Mouse (Mus musculus): ENCODE measurements at regions not wholly inside any gene's neighbourhood (a gene's known extent, or its start where the extent isn't known, plus 50 kb on each side); places are given as distances from the start of the nearest gene placed in this dataset.

DNA sequence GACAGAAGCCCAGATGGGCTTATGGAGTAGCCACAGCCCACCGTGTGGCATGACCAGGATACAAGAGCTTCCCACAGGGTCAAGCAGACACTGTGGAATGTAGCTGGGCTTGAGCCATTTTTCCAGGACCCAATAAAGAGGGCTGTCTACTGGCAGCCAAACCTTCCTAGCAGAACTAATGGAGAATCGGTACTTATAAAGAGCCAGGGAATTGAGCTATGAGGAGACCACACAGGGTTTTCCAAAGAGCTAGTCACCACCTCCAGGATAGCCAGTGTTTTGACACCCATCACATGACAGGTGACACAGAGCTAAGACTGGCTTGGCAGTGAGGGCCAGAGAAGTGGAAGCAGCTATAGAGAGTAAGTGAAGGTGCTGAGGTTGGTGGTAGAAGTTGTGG lies 149.9 kb downstream of the Map2k4 start:
- H3K27me3 ChIP-seq (replicated peaks), result no peaks in the 10 kb centered on the region
- no peak overlapping the region for H3K27ac ChIP-seq
- H3K9me3 ChIP-seq, result no peaks in the 10 kb centered on the region
- no peaks in the 10 kb centered on the region for H3K36me3 ChIP-seq
- WGBS, result 80% methylated on average over 2 of the region's 2 CpGs
- H3K4me2 ChIP-seq (replicated peaks), result no peak overlapping the region
- H3K4me3 ChIP-seq, result no peak overlapping the region
- ATAC-seq (ENCODE audit: low FRiP score, low read depth), result no peak
- H3K9ac ChIP-seq, result no peak overlapping the region
- no peaks in the 10 kb centered on the region for H3K4me1 ChIP-seq

DNA sequence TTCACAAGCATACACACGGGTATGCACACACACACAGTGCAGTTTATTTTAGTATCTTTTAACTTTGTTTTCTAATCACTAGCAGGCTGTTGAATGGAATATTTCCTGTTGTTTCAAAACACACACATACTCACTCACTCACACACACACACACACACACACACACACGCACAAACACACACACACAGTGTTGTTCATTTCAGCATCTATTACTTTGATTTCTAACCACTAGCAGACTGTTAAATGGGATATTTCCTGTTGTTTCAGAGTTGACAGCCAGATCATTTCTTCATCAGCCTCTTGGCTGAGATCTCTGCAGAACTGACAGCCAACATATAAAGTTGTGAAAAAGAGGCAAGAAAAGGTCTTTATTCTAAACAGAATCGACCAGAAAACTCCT lies 150.9 kb downstream of the Map2k4 start:
- Histone ChIP-seq H3K9me3 (no peaks in the 10 kb centered on the region), H3K27ac (no peak overlapping the region), H3K4me2 (replicated peaks) (no peak overlapping the region), H3K27me3 (replicated peaks) (no peaks in the 10 kb centered on the region), H3K9ac (no peak overlapping the region), H3K4me3 (no peak overlapping the region), H3K36me3 (no peaks in the 10 kb centered on the region), H3K4me1 (no peaks in the 10 kb centered on the region)
- no peak for ATAC-seq (ENCODE audit: low FRiP score, low read depth)
- 89% methylated on average over 3 of the region's 3 CpGs for WGBS

DNA sequence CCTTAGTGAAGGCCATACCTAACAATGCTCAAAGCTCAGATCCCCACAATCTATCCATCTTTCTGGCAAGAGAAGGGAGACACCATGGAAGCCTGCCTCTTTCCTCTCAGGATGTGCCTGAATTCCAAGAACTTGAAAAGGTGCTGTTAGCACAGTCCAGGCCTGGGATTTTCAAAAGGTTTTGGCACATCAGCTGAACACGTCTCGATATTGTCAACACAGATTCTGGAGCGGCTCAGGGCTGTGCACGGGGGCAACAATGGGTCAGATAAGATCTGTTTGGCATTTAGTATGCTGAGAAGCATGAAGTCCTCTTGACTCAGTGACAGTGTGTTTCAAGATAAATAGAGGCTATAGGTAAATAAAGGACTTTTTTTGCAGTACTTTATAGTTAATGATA lies 152.8 kb downstream of the Map2k4 start:
- WGBS, result 91% methylated on average over 4 of the region's 4 CpGs

DNA sequence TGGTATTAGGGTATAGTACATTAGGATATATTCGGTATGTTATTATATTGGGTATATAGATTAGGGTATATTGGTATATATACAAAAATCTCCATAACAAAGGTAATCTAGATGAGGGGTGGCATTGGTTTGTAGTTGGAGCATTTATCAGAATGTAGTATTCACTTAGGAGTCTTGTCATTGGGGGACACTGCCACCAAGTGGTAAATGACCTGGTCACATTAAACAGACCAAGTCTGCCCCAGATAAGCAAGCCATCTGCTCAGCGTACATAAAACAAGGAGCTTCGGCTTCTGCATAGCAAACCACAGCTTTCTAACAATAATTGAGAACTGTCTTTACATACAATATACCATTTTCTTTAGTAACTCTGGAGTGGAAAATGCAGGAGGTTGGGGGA lies 156.9 kb downstream of the Map2k4 start:
- Histone ChIP-seq H3K4me1 (no peaks in the 10 kb centered on the region), H3K9me3 (no peaks in the 10 kb centered on the region), H3K27ac (no peak overlapping the region), H3K4me3 (no peak overlapping the region), H3K27me3 (replicated peaks) (no peaks in the 10 kb centered on the region), H3K4me2 (replicated peaks) (no peak overlapping the region), H3K9ac (no peak overlapping the region), H3K36me3 (no peaks in the 10 kb centered on the region)
- no peak; the same call in 1 of the 2 replicates for ATAC-seq (ENCODE audit: low FRiP score, low read depth)
- WGBS, result 79% methylated on average over 3 of the region's 3 CpGs

More for the DNA sequence above, 152.8 kb downstream of the Map2k4 start:
- Histone ChIP-seq H3K9ac (no peak overlapping the region), H3K27ac (no peak overlapping the region), H3K9me3 (no peaks in the 10 kb centered on the region), H3K27me3 (replicated peaks) (no peaks in the 10 kb centered on the region), H3K36me3 (no peaks in the 10 kb centered on the region), H3K4me3 (no peak overlapping the region), H3K4me1 (no peaks in the 10 kb centered on the region), H3K4me2 (replicated peaks) (no peak overlapping the region)
- no peak for ATAC-seq (ENCODE audit: low FRiP score, low read depth)

DNA sequence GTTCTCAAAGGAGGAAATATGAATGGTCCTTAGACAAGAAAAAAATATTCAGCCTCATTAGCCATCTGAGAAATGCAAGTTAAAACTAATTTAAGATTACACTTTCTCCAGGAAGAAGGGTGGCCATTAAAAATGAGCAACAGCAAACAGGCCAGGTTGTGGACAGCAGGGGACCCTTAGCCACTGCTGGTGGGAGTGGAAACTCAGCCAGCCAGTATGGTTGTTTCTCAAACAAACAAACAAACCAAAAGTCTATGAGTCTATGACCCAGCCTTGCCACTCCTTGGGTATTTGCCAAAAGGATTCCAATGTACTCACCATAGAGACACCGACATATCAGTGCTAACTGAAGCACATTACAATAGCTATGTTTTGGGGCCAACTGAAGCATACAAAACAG lies 157.7 kb downstream of the Map2k4 start:
- H3K27me3 ChIP-seq (replicated peaks), result no peaks in the 10 kb centered on the region
- no peak overlapping the region for H3K9ac ChIP-seq
- no peak overlapping the region for H3K4me3 ChIP-seq
- 65% methylated on average over 1 of the region's 1 CpGs for WGBS
- H3K36me3 ChIP-seq, result no peaks in the 10 kb centered on the region
- no peak for ATAC-seq (ENCODE audit: low FRiP score, low read depth)
- H3K9me3 ChIP-seq, result no peaks in the 10 kb centered on the region
- H3K27ac ChIP-seq, result no peak overlapping the region
- no peaks in the 10 kb centered on the region for H3K4me1 ChIP-seq
- H3K4me2 ChIP-seq (replicated peaks), result no peak overlapping the region

DNA sequence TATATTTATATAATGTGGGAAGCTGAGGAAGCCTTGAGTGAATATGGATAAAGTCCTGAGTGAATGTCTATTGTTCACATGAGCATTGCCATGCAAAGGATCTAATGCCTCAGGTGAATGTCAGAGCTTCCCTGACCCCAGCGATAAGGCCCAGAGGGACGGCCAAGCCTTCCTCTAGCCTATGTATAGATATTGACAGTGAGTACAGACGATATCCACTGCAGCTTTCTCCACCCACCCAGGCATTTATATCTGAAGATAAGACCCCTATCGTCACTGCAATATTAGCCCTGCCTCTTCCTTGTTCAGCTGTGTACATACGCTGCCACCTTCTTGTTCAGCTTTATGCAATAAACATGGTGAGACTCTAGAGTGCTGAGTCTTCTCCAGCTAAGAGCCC lies 158.8 kb downstream of the Map2k4 start:
- Histone ChIP-seq H3K27ac (no peak overlapping the region), H3K9ac (no peak overlapping the region), H3K4me3 (no peak overlapping the region), H3K4me1 (no peaks in the 10 kb centered on the region), H3K4me2 (replicated peaks) (no peak overlapping the region), H3K36me3 (no peaks in the 10 kb centered on the region), H3K27me3 (replicated peaks) (no peaks in the 10 kb centered on the region), H3K9me3 (no peaks in the 10 kb centered on the region)
- 94% methylated on average over 5 of the region's 5 CpGs for WGBS
- no peak for ATAC-seq (ENCODE audit: low FRiP score, low read depth)

DNA sequence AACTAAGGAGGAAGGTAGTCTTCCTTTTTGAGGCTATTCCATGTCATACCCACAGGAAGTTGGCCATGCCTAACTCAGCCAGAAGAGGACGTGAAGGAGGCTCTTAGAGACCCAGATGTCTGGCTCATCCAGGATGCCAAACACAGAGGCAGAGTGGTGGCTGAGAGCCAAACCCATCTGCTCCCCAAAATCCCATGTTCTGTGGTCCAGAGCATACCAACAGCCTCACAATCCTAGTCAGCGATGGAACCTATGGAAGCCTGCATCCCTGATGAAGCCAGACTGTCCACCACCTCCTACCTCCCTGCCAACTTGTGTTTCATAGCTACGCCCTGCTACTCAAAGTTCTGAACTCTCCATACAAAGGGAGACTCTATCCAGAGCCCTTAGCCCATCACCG lies 169.1 kb downstream of the Map2k4 start:
- no peaks in the 10 kb centered on the region for H3K27me3 ChIP-seq (replicated peaks)
- no peaks in the 10 kb centered on the region for H3K9me3 ChIP-seq
- WGBS, result 93% methylated on average over 4 of the region's 4 CpGs
- no peak overlapping the region for H3K4me3 ChIP-seq
- H3K4me2 ChIP-seq (replicated peaks), result no peak overlapping the region
- H3K9ac ChIP-seq, result no peak overlapping the region
- no peaks in the 10 kb centered on the region for H3K36me3 ChIP-seq
- H3K4me1 ChIP-seq, result no peaks in the 10 kb centered on the region
- no peak for ATAC-seq (ENCODE audit: low FRiP score, low read depth)
- H3K27ac ChIP-seq, result no peak overlapping the region

DNA sequence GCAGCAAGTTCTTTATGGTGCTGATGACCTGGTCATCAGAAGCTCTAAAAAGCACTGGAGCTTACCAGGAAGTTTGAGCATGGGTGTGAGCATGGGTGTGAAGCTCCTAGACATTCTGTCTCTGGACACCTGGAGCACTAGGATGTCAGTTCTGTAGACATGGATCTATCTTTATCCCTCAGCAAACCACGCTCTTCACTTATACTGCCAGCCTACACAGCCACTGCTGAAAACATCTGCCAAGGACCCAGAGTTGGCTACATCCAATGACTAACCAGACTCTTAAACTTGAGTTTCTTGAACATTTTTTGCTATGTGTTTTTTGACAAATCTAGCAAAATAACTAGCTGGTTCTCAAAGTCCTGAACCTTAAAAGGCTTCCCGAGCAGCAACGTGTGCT lies 177.6 kb downstream of the Map2k4 start:
- no peak overlapping the region for H3K4me2 ChIP-seq (replicated peaks)
- H3K9me3 ChIP-seq, result no peaks in the 10 kb centered on the region
- H3K27ac ChIP-seq, result no peak overlapping the region
- H3K9ac ChIP-seq, result no peak overlapping the region
- WGBS, result 94% methylated on average over 3 of the region's 3 CpGs
- H3K27me3 ChIP-seq (replicated peaks), result no peaks in the 10 kb centered on the region
- H3K4me3 ChIP-seq, result no peak overlapping the region
- H3K36me3 ChIP-seq, result no peaks in the 10 kb centered on the region
- no peaks in the 10 kb centered on the region for H3K4me1 ChIP-seq
- ATAC-seq (ENCODE audit: low FRiP score, low read depth), result no peak

DNA sequence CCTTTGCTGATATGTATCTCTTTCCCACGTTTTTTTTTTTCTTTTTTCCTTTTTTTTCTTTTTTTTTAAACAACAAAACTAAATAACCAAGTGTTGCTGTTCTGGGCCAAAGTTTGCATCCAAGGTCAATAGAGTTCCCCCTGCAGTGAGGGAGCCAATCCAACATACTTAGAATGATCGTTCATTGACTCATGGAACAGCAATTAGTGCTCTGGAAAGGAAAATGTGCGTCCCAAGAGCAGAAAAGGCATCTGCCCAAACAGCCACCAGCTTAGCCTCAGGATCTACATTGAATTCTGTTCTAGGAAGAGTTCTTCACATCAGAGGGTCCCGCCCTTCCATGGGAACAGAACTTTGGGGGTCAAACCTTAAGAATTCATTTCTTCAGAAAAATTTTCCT lies 179.0 kb downstream of the Map2k4 start:
- Histone ChIP-seq H3K9me3 (no peaks in the 10 kb centered on the region), H3K4me3 (no peak overlapping the region), H3K27ac (no peak overlapping the region), H3K4me2 (replicated peaks) (no peak overlapping the region), H3K27me3 (replicated peaks) (no peaks in the 10 kb centered on the region), H3K4me1 (no peaks in the 10 kb centered on the region), H3K36me3 (no peaks in the 10 kb centered on the region), H3K9ac (no peak overlapping the region)
- no peak for ATAC-seq (ENCODE audit: low FRiP score, low read depth)
- 68% methylated on average over 4 of the region's 4 CpGs for WGBS

DNA sequence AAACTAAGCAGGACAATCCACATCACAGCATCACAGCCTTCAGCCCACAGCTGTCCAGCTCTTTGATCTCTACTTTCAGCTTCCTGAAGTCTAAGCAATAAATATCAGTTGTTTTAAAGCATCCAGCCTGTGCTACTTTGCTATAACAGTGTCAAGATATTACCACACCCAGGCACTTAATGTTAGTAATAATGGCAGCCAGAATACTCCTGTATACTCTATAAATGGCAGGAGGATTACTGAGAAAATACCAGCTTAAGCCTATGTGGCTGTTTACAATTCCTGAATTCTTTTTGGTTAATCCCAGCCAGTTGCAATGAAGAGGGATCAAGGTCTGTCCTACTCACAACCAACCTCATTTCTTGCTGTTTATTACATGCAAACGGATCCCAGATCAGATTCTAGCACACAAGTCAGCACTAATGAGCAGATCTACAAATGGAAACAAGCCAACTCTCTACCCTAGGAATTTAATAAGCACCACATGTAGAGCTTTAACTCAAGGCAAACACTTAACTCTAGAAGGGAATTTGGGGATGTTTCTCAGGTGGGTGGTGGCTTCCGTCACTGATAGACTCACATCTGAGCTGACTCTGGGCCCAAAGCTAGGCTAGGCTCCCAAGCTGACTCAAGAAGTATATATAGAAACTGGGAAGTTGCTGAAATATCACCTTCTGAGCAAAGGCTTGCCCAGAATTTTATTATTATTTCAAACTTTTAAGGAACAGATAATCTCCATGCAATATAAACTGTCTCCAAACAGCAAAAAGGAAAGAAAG lies 190.6 kb downstream of the Map2k4 start:
- H3K9me3 ChIP-seq, result no peaks in the 10 kb centered on the region
- H3K4me3 ChIP-seq, result no peak overlapping the region
- no peaks in the 10 kb centered on the region for H3K36me3 ChIP-seq
- 73% methylated on average over 2 of the region's 2 CpGs for WGBS
- H3K27ac ChIP-seq, result no peak overlapping the region
- H3K9ac ChIP-seq, result no peak overlapping the region
- H3K27me3 ChIP-seq (replicated peaks), result no peaks in the 10 kb centered on the region
- H3K4me1 ChIP-seq, result no peaks in the 10 kb centered on the region
- H3K4me2 ChIP-seq (replicated peaks), result no peak overlapping the region
- ATAC-seq (ENCODE audit: low FRiP score, low read depth), result no peak

DNA sequence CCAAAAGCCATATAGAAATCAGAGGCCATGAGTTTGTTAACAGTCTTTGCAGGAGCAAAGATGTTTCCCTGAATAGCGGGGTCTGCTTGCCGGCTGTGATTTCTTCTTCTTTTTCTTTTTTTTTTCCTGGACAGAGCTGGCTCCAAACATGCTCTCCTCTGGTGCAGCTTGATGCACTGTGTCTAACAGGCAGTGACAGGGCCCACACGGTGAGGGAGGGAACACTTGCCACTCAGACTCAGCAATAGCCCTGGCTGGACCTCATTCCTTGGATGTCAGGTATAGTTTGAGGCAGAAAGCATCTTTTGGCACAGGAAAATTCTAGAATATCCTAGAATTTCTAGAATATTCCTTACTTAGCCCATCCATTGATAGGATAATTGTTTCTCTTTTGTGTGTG lies 199.6 kb downstream of the Map2k4 start:
- H3K27ac ChIP-seq, result no peak overlapping the region
- H3K4me1 ChIP-seq, result no peaks in the 10 kb centered on the region
- H3K36me3 ChIP-seq, result no peaks in the 10 kb centered on the region
- no peak overlapping the region for H3K4me2 ChIP-seq (replicated peaks)
- H3K4me3 ChIP-seq, result no peak overlapping the region
- no peaks in the 10 kb centered on the region for H3K9me3 ChIP-seq
- H3K27me3 ChIP-seq (replicated peaks), result no peaks in the 10 kb centered on the region
- ATAC-seq (ENCODE audit: low FRiP score, low read depth), result no peak
- 68% methylated on average over 3 of the region's 3 CpGs for WGBS
- H3K9ac ChIP-seq, result no peak overlapping the region

DNA sequence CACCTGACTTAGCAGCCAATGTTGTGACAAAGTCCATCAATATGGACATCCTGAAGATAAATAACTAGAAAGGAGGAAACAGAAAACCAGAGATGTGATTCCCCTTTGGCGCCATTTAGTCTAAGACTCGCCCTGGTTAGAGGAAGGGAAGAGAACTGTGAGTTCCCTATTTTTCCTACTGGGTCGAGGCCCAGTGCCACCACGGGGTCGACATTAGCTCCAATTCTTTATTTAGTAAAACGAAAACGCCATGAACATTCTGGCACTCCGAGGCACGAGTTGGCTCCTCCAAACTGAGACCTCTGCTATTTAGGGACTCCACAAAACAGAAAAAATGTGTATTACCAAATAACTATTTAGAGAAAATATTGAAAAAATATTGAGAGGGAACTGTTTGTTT lies 220.3 kb downstream of the Map2k4 start:
- H3K4me3 ChIP-seq, result no peak overlapping the region
- ATAC-seq (ENCODE audit: low FRiP score, low read depth), result no peak
- H3K27me3 ChIP-seq (replicated peaks), result no peaks in the 10 kb centered on the region
- H3K27ac ChIP-seq, result no peak overlapping the region
- no peaks in the 10 kb centered on the region for H3K4me1 ChIP-seq
- no peaks in the 10 kb centered on the region for H3K36me3 ChIP-seq
- H3K9me3 ChIP-seq, result no peaks in the 10 kb centered on the region
- WGBS, result 92% methylated on average over 9 of the region's 9 CpGs
- no peak overlapping the region for H3K9ac ChIP-seq
- H3K4me2 ChIP-seq (replicated peaks), result no peak overlapping the region

DNA sequence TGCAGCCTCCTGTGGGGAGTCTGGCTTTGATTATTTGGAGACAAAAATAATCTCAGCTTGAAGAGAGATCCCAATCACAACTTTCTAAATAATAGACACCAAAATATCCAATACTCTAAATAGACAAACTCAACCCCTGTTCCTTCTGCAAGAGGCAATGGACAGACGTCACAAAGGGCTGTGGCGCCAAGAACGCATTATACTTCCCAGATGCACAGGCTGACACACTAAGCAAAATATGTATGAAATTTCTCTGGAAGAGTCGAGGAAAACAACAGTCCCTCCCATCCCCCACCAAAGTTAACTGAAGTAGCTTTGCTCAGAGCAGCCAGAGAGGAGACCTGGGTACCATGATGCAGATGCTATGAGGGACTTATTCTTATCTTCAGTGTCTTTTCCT lies 229.9 kb downstream of the Map2k4 start:
- H3K4me2 ChIP-seq (replicated peaks), result no peak overlapping the region
- WGBS, result 83% methylated on average over 4 of the region's 4 CpGs
- no peak overlapping the region for H3K27ac ChIP-seq
- H3K9me3 ChIP-seq, result no peaks in the 10 kb centered on the region
- no peak overlapping the region for H3K9ac ChIP-seq
- H3K36me3 ChIP-seq, result no peaks in the 10 kb centered on the region
- H3K4me1 ChIP-seq, result no peaks in the 10 kb centered on the region
- H3K27me3 ChIP-seq (replicated peaks), result no peaks in the 10 kb centered on the region
- no peak for ATAC-seq (ENCODE audit: low FRiP score, low read depth)
- H3K4me3 ChIP-seq, result no peak overlapping the region
